Mouse (Mus musculus) spleen, adult 2 months (tissue): ENCODE results near the gene Cfap126.

Source experiments
- CTCF ChIP-seq: fragments of 200-500 bp; IDR thresholded peaks from 2 replicates; pipeline ENCODE4 v1.5.1; 2011; ENCODE audit warnings: mild to moderate bottlenecking, inconsistent platforms; ENCODE audit not compliant: insufficient read depth, insufficient read length, insufficient replicate concordance; ENCODE audit errors: extremely low read depth
- POLR2A ChIP-seq: fragments of 200-500 bp; IDR thresholded peaks from 2 replicates; pipeline ENCODE4 v1.6.1; 2011; ENCODE audit warnings: low read depth, low read length, inconsistent platforms

DNA sequence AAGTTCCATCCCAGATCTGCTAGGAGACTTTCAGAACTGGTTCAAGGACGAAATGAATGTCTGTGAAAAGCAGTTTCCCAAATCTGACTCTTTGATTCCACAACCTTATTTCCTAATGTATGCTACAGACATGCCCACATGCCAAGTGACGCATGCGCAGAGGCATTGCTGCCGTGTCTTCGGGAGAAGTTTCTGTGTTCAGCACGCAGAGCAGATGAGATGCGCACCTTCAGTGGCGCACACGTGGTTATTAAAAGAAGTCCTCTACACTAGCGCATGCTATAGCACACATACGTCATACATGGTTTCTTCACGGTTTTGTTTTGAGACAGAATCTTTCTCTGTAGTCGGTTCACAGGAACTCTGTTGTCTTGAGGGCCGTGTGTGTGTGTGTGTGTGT is 5.7 kb downstream of the Cfap126 start:
- no peak for TF ChIP-seq CTCF
- TF ChIP-seq POLR2A = no peak
